Mouse (Mus musculus): ENCODE measurements around the gene Il6ra. TPM values are rescaled to one million over a fixed set of nuclear protein-coding genes. Genes with fewer than 3 reads are reported as not detected.

Gene Il6ra
- total RNA-seq, 1 experiment from 2014 or later = 5.2 TPM

DNA sequence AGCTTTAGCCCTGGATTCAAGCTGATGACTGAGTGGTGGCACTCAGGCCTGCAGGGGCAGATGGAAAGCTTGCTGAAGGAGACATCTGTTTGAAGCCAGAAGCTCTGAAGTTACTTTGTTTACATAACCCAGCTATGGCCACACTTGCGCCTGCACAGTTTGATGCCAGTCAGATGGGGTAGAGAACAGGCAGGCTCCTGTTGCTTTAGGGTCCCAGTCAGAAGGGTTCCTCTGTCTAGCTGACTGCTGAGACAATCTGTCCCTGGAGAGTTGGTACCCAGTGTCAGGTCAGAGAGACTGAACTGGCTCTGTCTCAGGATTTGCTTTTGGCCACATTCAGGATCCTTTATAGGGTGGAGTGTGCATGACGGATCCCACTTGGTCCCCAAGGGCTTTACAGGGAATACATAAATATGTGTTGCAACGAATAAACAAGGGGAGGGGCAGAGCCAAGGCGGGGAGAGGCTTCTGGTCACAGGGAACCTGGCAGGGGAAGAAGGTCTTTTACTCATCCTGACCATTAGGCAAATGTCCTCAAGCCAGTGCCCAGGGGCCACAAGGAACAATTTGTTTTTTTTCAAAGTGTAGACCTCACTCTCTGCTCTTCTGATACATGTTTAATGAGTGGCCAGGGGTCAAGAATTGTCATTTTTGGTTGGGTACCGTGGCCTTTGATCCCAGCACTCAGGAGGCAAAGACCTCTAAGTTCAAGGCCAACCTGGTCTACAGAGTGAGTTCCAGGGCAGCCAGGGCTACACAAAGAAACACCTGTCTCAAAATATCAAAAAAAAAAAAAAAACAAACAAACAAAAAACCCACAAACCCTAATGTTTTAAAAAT is 3.1 kb downstream of the Il6ra start:
- DNase-seq = no peak

DNA sequence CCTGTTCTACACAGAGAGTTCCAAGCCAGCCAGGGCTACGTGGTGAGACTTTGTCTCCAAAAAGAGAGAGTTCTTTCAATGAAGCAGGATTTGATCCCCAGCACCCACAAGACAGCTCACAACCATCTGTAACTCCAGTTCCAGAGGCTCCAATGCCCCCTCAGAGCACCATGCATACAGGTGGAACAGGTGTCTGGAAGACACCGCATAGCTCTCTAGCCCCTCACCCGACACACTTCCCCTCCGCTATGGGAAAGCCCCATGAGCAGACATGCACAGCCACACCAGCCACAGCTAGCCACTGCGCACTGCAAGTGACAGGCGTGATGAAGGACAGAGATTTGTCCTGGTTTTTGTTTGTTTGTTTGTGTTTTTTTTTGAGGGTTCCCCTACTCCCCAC is 4.2 kb downstream of the Il6ra start:
- no peak for DNase-seq

DNA sequence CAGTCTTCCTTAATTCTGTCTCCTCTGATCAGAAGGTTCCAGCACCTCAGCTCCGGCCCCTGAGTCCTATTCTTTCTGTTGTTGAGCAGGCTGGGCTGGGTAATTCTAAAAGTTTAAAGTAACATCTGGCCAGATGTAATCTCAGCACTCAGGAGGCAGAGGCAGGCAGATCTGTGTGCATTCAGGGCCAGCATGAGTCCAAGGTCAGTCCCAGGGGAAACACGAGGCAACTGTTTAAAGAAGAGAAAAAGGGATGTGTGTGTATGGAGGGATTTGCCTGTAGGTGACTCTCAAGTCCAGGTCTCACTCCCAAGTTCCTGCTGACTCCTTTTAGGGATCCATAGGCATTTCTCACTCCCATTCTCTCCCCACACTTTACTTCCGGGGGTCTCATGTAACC is 5.2 kb downstream of the Il6ra start:
- no peak for DNase-seq

DNA sequence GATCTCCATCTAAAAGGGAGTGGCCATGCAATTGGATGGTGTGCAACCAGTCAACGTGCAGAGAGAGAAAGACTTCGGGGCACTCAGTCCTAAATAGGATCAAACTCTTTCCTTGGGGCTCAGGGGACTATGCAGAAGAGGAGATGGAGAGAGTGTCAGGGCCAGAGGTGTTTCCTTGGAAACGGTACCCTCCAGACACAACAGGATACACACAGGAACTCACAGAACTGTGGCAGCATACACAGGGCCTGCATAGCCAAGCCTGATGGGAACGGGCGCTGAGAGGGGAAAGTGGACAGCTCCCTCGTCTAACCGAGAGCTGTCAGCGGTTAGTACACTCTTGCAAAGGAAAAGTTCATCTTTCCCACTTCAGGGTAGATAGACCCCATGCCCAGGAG is 13.5 kb downstream of the Il6ra start:
- DNase-seq = no peak

DNA sequence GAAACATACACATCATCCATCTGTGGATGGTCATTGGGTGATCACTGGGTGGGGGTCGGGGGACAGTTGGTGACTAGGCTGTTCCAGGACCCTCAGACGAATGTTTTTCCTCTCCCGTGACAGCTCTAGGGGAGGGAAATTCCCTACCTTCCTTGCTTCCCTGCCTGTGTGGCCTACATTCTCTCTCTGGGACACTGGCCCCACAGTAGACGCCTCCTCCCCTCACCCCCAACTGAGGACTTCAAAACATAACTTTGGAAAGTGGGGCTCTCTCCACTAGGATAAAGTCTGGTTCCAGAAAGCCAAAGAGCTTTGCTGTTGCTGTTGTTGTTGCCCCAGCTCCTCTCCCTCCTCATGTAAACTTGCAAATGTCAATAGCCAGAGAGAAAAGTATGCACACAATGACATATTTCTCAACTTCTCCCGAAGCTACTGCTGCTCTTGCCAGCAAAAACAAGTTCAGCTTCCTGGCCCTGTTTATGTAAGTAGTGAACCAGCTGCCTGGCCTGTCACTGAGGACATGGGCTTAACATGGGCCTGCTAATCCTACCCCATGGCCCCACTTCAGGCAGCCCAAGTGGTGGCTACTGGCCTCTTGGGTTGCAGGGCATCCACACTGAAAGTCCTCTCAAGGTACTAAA is 14.0 kb downstream of the Il6ra start:
- DNase-seq = no peak

DNA sequence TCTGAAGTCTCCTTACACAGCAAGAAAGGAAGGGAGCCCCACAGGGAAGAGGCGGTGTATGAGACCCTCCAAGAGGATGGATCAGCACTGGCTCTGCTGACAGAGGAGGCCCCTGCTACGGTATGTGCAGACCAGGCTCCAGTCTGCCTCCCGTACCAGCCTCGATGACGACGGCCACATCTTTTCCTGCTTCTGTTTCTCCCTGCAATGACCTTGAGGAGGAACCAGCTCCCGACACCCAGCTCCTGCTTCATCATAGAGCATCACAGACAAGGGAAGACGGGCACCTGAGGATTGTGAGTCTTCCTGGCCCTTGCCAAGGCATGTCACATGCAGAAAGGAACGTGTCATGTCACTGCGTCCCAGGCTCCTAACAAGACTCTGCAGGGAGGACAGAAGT is 15.0 kb downstream of the Il6ra start:
- DNase-seq = no peak

DNA sequence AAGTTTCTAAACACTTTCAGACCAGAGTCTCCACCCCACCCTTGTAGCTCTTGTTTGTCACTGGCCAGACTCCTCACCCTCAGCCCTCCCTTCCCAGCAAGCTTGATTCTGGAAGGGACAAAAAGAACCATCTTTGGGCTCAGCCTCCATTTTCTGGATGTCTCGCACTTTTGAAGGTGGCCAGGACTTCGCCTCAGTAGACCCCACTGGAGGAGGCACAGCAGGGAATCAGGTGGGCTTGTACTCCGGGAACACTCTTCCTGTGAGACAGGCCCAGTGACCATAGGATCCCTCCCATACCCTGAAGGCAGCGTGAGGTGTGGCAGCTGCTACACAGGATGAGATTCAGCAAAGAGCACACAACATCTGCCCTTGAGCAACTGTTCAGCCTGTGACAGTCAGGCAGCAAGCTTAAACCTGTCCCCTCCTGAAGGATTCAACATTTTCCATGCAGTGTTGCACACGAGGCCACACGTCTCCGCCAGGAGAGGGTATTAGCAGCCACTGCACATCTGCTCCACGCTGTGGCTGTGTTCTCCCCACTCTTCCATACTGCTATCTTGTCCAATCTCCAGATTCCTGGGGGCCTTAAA is 15.7 kb downstream of the Il6ra start:
- DNase-seq = no peak

DNA sequence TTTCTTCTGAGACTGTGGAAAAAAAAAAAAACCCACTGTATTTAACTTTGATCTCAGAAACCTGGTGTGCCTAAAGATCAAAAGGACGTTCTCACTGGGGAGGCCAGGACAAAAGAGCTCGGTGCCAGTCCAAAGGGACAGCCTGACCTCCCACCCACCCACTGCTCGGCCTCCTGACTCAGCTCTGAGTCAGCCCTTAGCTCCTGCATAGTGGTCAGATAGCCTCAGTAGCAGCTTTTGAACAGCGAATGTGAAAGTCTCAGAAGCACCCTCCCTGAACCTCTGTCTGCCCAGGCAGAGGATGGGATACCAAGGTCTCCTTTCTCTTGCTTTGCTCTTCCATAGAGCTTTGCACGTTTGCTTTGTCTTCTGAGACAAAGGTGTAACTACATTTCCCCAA is 16.4 kb downstream of the Il6ra start:
- DNase-seq = peak; percentile 68

DNA sequence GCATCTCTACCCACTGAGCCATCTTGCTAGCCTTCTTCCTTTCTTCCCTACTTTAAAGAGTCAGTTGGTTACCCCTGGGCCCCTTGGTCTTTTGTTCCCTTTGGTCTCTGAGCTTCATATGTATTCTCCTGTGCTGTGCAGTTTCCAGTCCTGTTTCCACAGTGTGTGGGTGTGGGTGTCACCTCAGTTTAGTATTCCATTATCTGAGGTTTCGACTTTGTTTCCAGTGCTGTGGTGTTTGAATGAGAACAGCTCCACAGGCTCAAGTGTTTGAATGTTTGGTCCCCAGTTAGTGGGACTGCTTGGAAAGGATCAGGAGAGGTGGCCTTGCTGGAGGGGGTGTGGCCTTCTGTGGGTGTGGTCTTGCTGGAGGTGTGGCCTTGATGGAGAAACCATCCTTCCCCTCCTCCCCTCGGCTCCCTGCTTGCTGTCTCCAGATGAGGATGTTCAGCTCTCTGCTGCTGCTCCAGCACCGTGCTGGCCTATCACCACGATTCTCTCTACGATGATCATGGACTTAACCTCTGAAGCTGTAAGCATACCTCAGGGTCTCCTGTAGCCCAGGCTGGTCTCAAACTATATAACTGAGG is 20.4 kb downstream of the Il6ra start:
- DNase-seq = no peak

DNA sequence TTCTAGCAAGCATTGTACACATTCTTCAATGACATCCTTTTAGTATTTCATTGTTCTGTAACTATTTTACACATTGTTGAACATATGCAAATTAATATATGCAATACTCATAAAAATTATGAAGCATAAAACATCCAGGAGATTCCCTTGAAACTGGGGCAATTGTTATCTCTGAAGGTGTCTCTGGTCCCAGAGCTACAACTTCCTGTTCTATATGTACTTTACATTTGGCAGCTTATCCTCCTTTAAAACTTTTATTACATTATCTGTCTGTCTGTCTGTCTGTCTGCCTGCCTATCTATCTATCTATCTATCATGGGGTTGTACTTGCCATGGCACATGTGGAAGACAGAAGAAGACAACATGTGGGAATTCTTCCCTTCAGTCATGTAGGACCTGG is 21.3 kb downstream of the Il6ra start:
- no peak for DNase-seq

DNA sequence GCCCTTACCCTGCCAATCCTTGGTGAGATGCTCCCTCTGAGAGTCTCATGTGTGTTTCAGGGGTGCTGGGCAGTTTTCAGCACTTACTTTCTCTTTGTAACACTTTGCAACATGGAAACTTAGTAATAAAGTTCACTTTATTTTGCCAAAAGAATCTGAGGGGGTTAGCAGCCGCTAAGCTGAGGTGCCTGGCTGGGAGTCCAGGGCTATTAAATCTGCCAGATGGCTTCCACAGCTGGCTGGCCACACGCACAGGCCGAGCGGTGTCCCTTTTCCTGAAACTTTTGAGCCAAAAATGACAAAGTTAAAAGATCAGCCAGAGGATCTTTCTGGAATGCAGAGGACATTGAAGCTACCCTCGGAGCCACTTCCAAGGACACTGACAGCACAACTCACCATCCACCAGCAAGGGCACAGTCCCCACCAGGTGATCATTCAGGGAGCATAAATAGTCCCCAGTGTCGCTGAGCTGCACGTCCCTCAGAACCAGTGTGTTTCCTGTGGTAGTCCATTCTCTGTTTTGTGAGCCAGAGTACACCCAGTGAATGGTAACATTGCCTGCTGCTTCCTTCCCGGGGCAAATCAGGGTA is 23.1 kb downstream of the Il6ra start:
- DNase-seq = no peak

DNA sequence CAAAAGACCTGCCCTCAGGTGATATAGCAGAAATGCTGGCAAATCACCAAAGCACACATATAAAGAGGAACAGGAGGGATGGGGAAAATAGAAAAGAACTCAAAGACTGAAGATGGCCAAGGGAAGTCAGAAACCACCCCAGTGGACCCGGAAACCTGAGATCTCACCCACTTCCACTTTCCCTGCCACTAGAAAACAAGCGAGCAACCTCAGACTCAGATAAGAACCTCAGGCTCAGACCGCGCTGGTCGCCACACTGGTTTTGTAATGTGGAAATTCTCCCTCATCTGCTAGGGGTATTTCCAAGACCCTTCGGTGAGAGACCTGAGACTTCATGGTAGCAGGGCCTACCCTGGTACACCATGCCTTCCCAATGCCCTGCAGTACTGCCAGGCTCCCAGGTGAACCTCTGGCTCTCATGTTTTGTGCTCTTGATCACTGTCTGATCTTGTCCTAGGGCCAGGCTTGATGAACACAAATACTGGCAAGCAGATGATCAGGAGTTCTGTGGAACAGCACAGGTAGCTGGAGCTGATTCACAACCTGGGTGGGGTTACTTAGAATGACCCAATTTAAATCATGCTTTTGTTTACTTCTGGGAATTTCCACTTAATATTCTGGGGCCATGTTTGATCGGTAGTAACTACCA is 25.3 kb downstream of the Il6ra start:
- no peak for DNase-seq

DNA sequence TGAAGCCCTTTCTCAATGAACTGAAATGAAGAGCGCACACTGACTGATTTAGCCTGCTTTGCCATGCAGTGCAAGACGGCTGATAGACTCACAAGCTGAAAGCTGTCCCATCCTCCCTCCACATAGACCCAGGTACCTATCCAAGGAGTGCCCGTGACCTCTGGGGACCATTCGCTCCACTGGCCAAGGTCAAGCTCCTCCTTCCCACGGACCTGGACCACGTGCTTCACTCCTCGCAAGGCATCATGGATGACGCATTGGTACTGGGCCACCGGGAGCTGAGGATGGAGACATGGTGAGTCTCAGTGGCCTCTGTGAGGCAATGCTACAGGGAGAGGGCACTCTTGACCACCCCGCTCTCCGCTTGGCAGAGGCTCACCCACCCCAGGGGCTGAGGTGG is 27.2 kb downstream of the Il6ra start:
- no peak for DNase-seq

DNA sequence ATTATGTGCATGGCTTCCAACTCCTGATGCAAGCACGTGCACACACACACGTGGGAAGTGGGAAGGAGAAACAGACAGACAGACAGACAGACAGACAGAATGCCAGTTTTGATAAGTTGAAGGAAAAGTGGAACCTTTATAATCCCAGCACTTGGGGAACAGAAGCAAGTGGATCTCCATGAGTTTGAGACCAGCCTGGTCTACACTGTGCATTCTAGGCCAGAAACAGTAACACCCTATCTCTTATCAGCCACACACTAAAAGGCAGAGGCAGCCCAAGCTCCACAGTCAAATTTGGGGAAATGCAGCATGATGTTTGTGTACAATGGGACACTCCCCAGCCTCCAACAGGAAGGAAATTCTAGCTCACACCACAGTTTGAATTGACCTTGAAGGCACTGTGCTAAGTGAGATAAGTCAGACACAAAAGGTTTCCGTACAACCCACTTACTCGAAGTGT is 29.4 kb downstream of the Il6ra start:
- no peak for DNase-seq

DNA sequence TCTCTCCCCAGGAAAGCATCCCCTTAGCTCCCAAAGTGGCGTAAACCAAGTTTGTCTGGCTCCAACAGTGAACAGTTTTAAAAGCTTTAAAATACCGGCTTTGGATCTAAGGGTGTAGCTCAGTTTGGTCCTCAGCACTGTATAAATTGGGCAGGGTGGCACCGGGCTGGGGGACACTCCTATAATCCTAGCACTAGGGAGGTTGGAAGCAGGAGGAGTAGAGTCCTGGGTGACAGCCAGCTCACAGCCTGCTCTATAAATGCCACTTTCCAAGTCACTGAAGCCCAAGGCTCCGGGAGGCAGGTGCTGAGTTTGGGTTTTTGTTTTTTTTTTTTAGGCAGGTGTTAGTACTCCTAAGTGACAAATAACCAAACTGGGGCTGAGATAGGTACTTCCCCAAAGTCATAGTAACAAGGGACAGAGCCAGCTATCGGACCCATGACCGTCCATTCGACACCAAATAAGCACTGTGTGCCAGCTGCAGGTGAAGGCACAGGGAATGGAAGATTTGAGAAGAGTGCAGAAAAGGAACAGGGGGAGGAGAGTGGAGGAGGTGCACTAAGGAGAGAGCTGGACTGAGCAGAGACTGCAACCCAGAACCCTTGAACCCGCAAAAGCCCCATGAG is 30.3 kb downstream of the Il6ra start:
- DNase-seq = no peak

DNA sequence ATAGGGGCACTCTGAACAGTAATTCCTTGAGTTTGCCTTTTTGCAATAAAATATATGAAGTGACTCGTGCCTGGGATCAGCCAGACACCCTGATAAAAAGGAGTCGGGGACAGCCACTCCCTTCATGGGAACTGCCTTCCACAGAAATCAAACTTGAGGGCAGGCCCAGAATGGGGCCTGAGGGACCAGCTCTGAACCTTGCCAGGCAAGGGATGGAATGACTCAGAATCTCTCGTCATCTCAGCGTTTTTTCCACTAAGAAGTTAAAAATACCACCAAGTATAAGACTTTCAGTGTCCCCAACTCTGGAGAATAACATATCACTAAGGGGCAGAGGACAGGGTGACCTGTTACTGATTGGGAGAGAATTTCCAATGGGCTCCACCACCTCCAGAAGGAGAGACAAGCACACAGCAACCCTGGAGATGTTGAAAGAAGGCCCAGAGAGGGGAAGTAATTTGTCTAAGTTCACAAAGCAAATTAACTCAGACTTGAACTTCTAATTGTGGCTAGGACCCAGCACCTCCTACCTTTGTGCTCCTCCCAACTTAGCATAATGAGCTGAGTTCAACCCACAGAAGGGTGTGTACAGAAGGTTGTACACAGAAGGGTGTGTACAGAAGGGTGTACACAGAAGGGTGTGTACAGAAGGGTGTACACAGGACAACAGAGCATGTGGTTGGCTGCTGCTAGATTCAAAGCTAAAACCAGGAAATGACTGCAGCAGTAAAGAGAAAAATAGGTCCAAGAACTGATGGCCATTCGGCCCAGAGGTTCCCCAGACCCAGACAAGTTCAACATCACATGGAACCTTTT is 32.8 kb downstream of the Il6ra start:
- DNase-seq = no peak

DNA sequence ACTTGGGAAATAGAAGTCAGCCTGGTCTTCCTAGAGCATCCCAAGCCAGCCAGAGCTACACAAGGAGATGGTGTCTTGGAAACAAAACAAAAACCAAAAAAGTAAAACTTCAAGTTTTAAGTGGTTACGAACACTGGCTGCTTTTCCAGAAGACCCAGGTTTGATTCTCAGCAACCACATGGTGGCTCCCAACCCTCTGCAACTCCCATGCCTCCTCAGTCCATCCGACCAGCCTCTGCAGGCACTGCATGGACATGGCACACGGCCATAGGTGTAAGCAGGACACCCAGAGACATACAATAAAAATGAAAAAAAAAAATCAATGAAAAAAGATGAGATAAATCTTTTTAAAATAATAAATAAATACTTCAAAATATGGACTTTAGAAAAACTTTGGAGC is 33.7 kb downstream of the Il6ra start:
- DNase-seq = no peak

DNA sequence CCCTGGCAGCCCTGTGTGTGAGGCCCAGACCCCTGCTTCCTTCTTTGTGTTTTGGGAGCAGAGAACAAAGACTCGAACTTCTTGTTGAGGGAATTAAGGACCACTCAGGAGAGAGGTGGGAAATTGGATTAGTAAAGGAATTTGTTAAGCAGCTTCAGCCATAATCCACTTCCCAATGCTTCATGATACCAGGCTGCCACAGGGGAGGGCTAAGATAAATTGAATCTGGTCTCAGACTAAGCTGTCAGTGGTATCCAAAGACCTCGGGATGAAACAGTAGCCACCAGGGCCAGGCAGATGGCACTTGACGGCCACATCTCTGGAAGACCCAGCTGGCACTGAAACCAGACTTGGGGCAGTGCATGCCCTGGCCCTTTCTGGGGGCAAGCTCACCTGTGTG is 34.5 kb downstream of the Il6ra start:
- DNase-seq = no peak

DNA sequence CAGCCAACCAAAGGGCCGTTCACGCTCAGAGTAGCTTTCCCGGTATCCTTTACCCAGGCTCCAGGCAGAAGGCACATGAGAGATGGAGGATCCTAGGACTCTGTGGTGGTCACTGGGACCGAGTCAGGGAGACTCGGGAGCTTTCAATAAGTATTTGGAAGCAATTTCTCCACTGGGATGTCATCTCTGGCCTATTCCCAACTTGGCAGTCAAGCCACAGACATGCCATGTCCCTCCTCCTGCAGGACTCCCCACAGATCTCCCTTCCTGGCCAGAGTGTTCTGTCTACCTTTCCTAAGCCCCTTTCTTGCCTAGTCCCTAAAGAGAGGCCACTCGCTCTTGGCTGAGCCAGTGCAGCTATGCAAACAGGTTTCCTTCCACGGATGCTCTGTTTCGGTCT is 35.9 kb downstream of the Il6ra start:
- no peak for DNase-seq

DNA sequence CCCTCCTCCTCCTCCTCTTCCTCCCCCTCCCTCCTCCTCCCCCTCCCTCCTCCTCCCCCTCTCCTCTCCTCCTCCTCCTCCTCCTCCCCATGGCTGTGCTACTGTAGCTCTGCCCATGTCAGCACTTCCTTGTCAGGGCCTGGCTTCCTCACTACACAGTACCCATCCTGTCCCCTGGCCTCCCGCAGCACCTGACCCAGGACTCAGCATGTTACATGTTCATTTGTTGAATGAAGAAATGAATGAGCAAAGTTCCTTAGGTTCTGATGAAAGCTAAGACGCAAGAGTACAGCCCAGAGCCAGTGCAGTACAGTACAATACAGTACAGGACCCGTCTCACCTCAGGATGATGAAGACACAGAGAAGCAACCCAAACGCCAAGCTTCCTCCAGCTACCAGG is 36.5 kb downstream of the Il6ra start:
- DNase-seq = no peak

DNA sequence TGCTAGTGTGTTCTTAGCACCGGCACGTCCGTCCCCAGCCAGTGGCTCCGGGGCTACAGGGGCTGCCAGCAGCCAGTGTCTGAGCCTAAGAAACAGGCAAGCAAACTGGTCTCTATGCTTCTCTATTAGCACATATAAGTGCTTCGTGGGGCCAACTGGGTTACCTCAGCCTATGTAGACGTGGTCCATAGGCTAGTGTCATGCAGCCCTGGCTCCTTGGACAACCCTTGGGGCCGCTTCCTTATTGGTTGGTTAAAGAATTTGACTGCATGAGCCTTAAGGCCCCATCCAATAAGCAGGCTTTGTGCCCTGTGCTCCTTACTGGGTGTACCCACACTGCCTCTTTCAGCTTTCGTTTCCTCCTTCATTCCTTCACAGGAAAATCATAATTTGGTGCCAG is 37.2 kb downstream of the Il6ra start:
- DNase-seq = no peak
